Mouse (Mus musculus): ENCODE data around the gene S100a11. TPM values are rescaled to one million over a fixed set of nuclear protein-coding genes. Genes with fewer than 3 reads are reported as not detected.

The S100a11 gene
- polyA plus RNA-seq (2015; fragmentation: Nextera tagmentation; extraction: Ambion mirVana), result 860 and 1,069 TPM in 2 replicates

GRCm38 (mm10) chr3:93520330-93521193 is at the start of gene S100a11:
Gene S100a11 (plus strand): TSS chr3:93520488.

DNA sequence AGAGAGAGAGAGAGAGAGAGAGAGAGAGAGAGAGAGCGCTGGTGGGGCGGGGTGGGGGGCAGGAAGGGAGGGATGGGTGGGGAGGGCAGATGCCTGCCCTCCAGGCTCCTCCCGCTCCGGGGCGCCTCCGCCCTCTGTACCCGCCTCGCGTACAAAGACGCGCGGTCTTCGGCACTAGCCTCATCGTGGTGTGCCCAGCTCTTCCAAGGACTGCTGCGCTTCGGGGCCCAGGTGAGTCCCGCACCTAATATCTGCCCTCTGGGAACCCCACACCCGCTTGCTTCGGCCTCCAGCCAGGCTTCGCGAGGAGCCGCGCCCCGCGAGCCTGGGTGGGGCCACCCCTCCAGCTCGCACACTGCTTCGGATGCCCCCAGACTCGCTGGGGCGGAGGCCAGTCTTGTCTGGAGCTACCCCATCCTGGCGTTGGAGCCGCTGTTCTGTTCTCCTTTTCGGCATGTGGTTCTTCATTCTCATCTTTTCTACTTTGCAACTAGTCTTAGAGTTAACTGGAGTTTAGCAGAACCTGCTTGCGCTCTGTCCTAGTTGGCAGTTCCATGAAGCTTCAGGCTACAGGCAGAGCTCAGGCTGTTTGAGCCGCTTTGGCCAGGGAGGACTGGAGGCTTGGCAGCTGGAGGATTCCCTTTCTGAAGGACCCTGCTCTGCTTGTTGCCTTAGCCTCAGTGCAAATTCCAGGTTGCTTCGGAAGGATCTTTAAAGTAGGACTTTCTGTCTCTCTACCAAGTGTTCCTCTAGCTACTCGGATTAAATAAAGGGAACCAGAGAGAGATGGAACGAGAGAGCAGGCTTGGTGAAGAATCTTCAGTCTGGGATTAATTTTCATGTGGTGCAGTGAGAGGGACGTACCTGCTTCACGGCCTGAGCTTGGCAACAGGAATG is 34.9 kb downstream of the S100a11 start, which contains the start of gene S100a10:
S100a10 (plus strand) TSS at position 100 of the 897 bp plus-strand sequence.

Other genes with a start within 250 kb of the S100a11 start
- 0.15 TPM in 1 of 2 replicates, not detected in the other for gene Flg, start 247.0 kb upstream of the S100a11 start, polyA plus RNA-seq (2015; fragmentation: Nextera tagmentation; extraction: Ambion mirVana)
- gene Hrnr, start 200.7 kb upstream of the S100a11 start, polyA plus RNA-seq (2015; fragmentation: Nextera tagmentation; extraction: Ambion mirVana), result not detected in 2 replicates
- gene Rptn, start 126.8 kb upstream of the S100a11 start, polyA plus RNA-seq (2015; fragmentation: Nextera tagmentation; extraction: Ambion mirVana), result 0.02 TPM in 1 of 2 replicates, not detected in the other
- gene Tchh, start 78.2 kb upstream of the S100a11 start, polyA plus RNA-seq (2015; fragmentation: Nextera tagmentation; extraction: Ambion mirVana), result 0.14 and 0.17 TPM in 2 replicates
- gene Tchhl1, start 51.7 kb upstream of the S100a11 start, polyA plus RNA-seq (2015; fragmentation: Nextera tagmentation; extraction: Ambion mirVana), result not detected in 2 replicates
- 135 and 145 TPM in 2 replicates for gene S100a10, start 34.6 kb downstream of the S100a11 start, polyA plus RNA-seq (2015; fragmentation: Nextera tagmentation; extraction: Ambion mirVana)
- gene Tdpoz2, start 132.2 kb downstream of the S100a11 start, polyA plus RNA-seq (2015; fragmentation: Nextera tagmentation; extraction: Ambion mirVana), result not detected in 2 replicates
- gene Tdpoz1, start 155.8 kb downstream of the S100a11 start, polyA plus RNA-seq (2015; fragmentation: Nextera tagmentation; extraction: Ambion mirVana), result not detected in 2 replicates
- gene Gm37596, start 172.6 kb downstream of the S100a11 start, polyA plus RNA-seq (2015; fragmentation: Nextera tagmentation; extraction: Ambion mirVana), result not detected in 2 replicates

Data from spleen, postnatal 0 days (tissue).